Mouse (Mus musculus) liver, adult (tissue): ENCODE results near the gene Tnfrsf13b.

Experiments used
- GATA4 ChIP-seq: IDR thresholded peaks from 2 replicates; pipeline ENCODE4 v1.6.1; 2014; ENCODE audit warnings: mild to moderate bottlenecking, low read length; ENCODE audit not compliant: insufficient replicate concordance

The Tnfrsf13b gene

GRCm38 (mm10) chr11:61180361-61180760, 53.8 kb downstream of the Tnfrsf13b start:
- TF ChIP-seq GATA4 = no peak

GRCm38 (mm10) chr11:61181624-61182023, 55.1 kb downstream of the Tnfrsf13b start:
- TF ChIP-seq GATA4 = no peak

- TF ChIP-seq GATA4 = no peak
Measured at GRCm38 (mm10) chr11:61183820-61184219, 57.3 kb downstream of the Tnfrsf13b start.

GRCm38 (mm10) chr11:61190776-61191175, 64.2 kb downstream of the Tnfrsf13b start:
- TF ChIP-seq GATA4 = no peak

GRCm38 (mm10) chr11:61192779-61193178, 66.2 kb downstream of the Tnfrsf13b start:
- no peak for TF ChIP-seq GATA4

- no peak for TF ChIP-seq GATA4
Measured at GRCm38 (mm10) chr11:61193392-61193791, 66.8 kb downstream of the Tnfrsf13b start.

- TF ChIP-seq GATA4 = no peak
Measured at GRCm38 (mm10) chr11:61196616-61197353, 70.2 kb downstream of the Tnfrsf13b start.

- TF ChIP-seq GATA4 = no peak
Measured at GRCm38 (mm10) chr11:61197935-61198334, 71.4 kb downstream of the Tnfrsf13b start.
